ENCODE assay signal across 10 mouse cellular contexts in the genomic region with DNA sequence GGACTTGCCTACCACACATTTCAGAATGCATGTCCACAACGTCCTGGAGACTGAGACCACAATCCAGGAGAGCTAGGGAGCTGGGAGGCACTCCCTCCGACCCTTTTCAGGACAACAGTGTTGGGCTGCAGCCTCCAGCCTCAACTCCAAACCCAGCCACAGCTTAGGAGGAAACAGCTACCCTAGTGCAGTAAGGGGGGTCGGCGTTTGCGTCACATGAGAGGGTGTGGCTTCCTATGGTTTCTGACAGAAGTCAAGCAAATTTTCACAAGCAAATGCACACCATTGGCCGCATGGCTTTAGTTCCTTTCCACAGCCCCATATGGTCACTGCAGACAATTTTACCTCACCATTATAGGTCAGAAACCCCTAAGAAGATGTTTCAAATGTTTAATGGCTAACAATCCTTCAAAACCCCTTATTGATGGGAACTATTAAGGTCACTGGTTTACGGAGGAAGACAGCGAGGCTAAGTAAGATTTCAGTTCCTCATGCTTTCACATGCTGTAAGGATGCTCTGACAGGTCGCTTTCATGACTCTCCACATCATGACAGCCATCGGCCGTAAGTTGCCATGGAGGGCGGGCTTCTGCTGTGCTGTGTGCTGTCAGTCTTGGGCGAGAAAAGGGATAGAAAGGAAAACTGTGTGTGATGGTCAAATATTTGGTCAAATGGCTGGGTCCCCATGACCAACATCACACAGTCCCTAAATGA.
DNase-seq lines count a peak whose midpoint lies in the region; ATAC-seq and TF ChIP-seq lines count a peak whose summit lies in the region.
"Had no signal": no experiment of that assay in that cellular context is flagged by ENCODE, and none has a peak within 500 bp of the region (broad histone marks: within the 10 kb centered on the region; RNA-seq: fewer than 3 reads in every experiment).

No protein-coding gene starts in this region.

- H3K9me3 ChIP-seq in lung, postnatal 0 days (ENCODE audit: low read length): no peaks in the 10 kb centered on the region

- peaks cover 16% of the 10 kb centered on the region for H3K36me3 ChIP-seq in heart, adult 2 months (ENCODE audit: control insufficient read depth, insufficient read depth, low read length)
- no peaks in the 10 kb centered on the region for H3K36me3 ChIP-seq in lung, postnatal 0 days (ENCODE audit: insufficient read depth, low read length)

- no peak overlapping the region for H3K4me2 ChIP-seq in lung, postnatal 0 days (replicated peaks; ENCODE audit: low read depth, low read length)

- DNase-seq in heart, adult 2 months: peak; percentile 26 to 44
- DNase-seq in heart, adult 9 months (ENCODE audit: low spot score in 2 of 2): no peak
- DNase-seq in lung, postnatal 0 days (ENCODE audit: low spot score): no peak
- no peak for DNase-seq in lung, adult 2 months
- DNase-seq in thymus, postnatal 10 days (ENCODE audit: low spot score in 2 of 2): peak; percentile 11 to 26
- DNase-seq in adrenal gland, postnatal 25 days: no peak
- no peak for DNase-seq in ovary, postnatal 36 days (ENCODE audit: low spot score)

- 69% methylated on average over 13 of the region's 13 CpGs for WGBS in heart, adult 2 months
- WGBS in lung, postnatal 0 days: 74% methylated on average over 13 of the region's 13 CpGs
- 65% methylated on average over 13 of the region's 13 CpGs for WGBS in lung, adult 2 months

- TF ChIP-seq POLR2A in heart, adult 2 months (IDR thresholded peaks at IDR 0.05; ENCODE audit: insufficient read depth, low read depth, low read length): no peak
- TF ChIP-seq POLR2A in lung, adult 2 months (IDR thresholded peaks at IDR 0.05; ENCODE audit: borderline replicate concordance, extremely low read depth, low read depth, low read length): no peak

- TF ChIP-seq CTCF in heart, adult 2 months (IDR thresholded peaks at IDR 0.05): no peak
- no peak for TF ChIP-seq CTCF in lung, postnatal 0 days (IDR thresholded peaks at IDR 0.05)
- no peak for TF ChIP-seq CTCF in lung, adult 2 months (IDR thresholded peaks at IDR 0.05; ENCODE audit: insufficient read depth, low read length)

- no peaks in the 10 kb centered on the region for H3K27me3 ChIP-seq in heart, adult 2 months (ENCODE audit: control insufficient read depth, insufficient read depth, low read length)
- no peaks in the 10 kb centered on the region for H3K27me3 ChIP-seq in lung, postnatal 0 days (replicated peaks; ENCODE audit: insufficient read depth, low read length)

- H3K79me2 ChIP-seq in heart, adult 2 months (replicated peaks; ENCODE audit: control insufficient read depth, insufficient read depth, low read length): peaks cover 8% of the 10 kb centered on the region

- H3K4me1 ChIP-seq in heart, adult 2 months (ENCODE audit: control insufficient read depth, insufficient read depth, low read length): peaks cover 29% of the 10 kb centered on the region
- peaks cover 7% of the 10 kb centered on the region; the same call in 1 of the 2 replicates for H3K4me1 ChIP-seq in lung, postnatal 0 days (ENCODE audit: insufficient read depth, low read depth, low read length)
- peaks cover 2% of the 10 kb centered on the region; the same call in 1 of the 2 replicates for H3K4me1 ChIP-seq in lung, adult 2 months (ENCODE audit: control insufficient read depth, insufficient read depth, low read length)

- peak; percentile 40; the same call in 1 of the 2 replicates for ATAC-seq in lung, postnatal 0 days
- peak; percentile 80 for ATAC-seq in megakaryocyte, adult 5-6 weeks (ENCODE audit: poor library complexity, severe bottlenecking)
- ATAC-seq: activated CD4-positive, CD25-positive, alpha-beta regulatory T cell, adult 4 months had no signal

- intact Hi-C loops in heart, adult 2 months (cut with DNase I): no loop called here

- no peak for TF ChIP-seq EP300 in heart, adult 2 months (IDR thresholded peaks at IDR 0.05; ENCODE audit: insufficient read depth, low read depth, low read length)
- TF ChIP-seq EP300 in lung, postnatal 0 days (IDR thresholded peaks at IDR 0.05): no peak

- H3K9ac ChIP-seq in heart, adult 2 months (ENCODE audit: low read depth, low read length): 0 out of 2 replicates have a peak overlapping the region, but pooled peaks have one; percentile 4
- H3K9ac ChIP-seq in lung, postnatal 0 days (replicated peaks; ENCODE audit: low read depth): no peak overlapping the region
- H3K9ac ChIP-seq: liver, embryonic 14.5 days had no signal

- H3K4me3 ChIP-seq in heart, adult 2 months: no peak overlapping the region; the same call in 1 of the 2 replicates
- no peak overlapping the region for H3K4me3 ChIP-seq in lung, postnatal 0 days (ENCODE audit: low read depth, low read length)
- no peak overlapping the region for H3K4me3 ChIP-seq in lung, adult 2 months (replicated peaks; ENCODE audit: extremely low read depth, low read depth, low read length)

- H3K27ac ChIP-seq in heart, adult 2 months: peak overlapping the region; percentile 65
- H3K27ac ChIP-seq in lung, postnatal 0 days (ENCODE audit: low read length): no peak overlapping the region
- H3K27ac ChIP-seq: liver, embryonic 14.5 days had no signal

Comparison
In these comparisons a context has a peak if more than half of its experiments do, and no peak if none do; other contexts are left out.
1. DNase-seq: peak in heart, adult 2 months (2 of 2) and thymus, postnatal 10 days (2 of 2); none in heart, adult 9 months (0 of 2), lung, postnatal 0 days (single experiment), lung, adult 2 months (single experiment), adrenal gland, postnatal 25 days (single experiment) and ovary, postnatal 36 days (single experiment).